Mouse (Mus musculus): ENCODE data around the gene Il17re.

Gene Il17re

GRCm38 (mm10) chr6:113483729-113484128 lies 25.4 kb downstream of the Il17re start:
- no peak for DNase-seq (ENCODE audit: low read depth, low spot score)

- DNase-seq (ENCODE audit: low read depth, low spot score) = peak; percentile 79
These were observed 28.9 kb downstream of the Il17re start for GRCm38 (mm10) chr6:113487125-113487576.

- no peak for DNase-seq (ENCODE audit: low read depth, low spot score)
These were observed 31.1 kb downstream of the Il17re start for GRCm38 (mm10) chr6:113489410-113489809.

GRCm38 (mm10) chr6:113492101-113492864 lies 34.0 kb downstream of the Il17re start:
- no peak for DNase-seq (ENCODE audit: low read depth, low spot score)

GRCm38 (mm10) chr6:113494258-113494788 lies 36.0 kb downstream of the Il17re start:
- peak; percentile 93 for DNase-seq (ENCODE audit: low read depth, low spot score)

GRCm38 (mm10) chr6:113495071-113495675 lies 36.9 kb downstream of the Il17re start:
- DNase-seq (ENCODE audit: low read depth, low spot score) = no peak

- no peak for DNase-seq (ENCODE audit: low read depth, low spot score)
These were observed 41.1 kb downstream of the Il17re start for GRCm38 (mm10) chr6:113499346-113499745.

- DNase-seq (ENCODE audit: low read depth, low spot score) = no peak
These were observed 43.3 kb downstream of the Il17re start, which contains the start of gene Prrt3 for GRCm38 (mm10) chr6:113501388-113502084. TSS of gene Prrt3 (minus strand) at chr6:113501931.

GRCm38 (mm10) chr6:113502801-113503200 lies 44.5 kb downstream of the Il17re start:
- no peak for DNase-seq (ENCODE audit: low read depth, low spot score)

GRCm38 (mm10) chr6:113505689-113506088 lies 47.4 kb downstream of the Il17re start:
- no peak for DNase-seq (ENCODE audit: low read depth, low spot score)

GRCm38 (mm10) chr6:113507130-113507529 lies 48.8 kb downstream of the Il17re start:
- DNase-seq (ENCODE audit: low read depth, low spot score) = no peak

- no peak for DNase-seq (ENCODE audit: low read depth, low spot score)
These were observed 50.1 kb downstream of the Il17re start for GRCm38 (mm10) chr6:113508272-113508946.

GRCm38 (mm10) chr6:113508947-113509280 lies 50.6 kb downstream of the Il17re start:
- DNase-seq (ENCODE audit: low read depth, low spot score) = no peak

GRCm38 (mm10) chr6:113513944-113514343 lies 55.7 kb downstream of the Il17re start:
- DNase-seq (ENCODE audit: low read depth, low spot score) = no peak

GRCm38 (mm10) chr6:113514600-113514999 lies 56.3 kb downstream of the Il17re start:
- DNase-seq (ENCODE audit: low read depth, low spot score) = no peak

- DNase-seq (ENCODE audit: low read depth, low spot score) = no peak
These were observed 59.3 kb downstream of the Il17re start for GRCm38 (mm10) chr6:113517434-113518080.
